Mouse (Mus musculus) heart, embryonic 11.5 days (tissue): Measurements from ENCODE around the gene Map3k6. TPM values are rescaled to one million over a fixed set of nuclear protein-coding genes. Genes with fewer than 3 reads are reported as not detected.

Experiments used
- ATAC-seq: fragments of 200-750 bp; cut with Nextera tagmentation; replicated peaks from 2 replicates; pipeline ENCODE4 v1.8.0; 2017; ENCODE audit warnings: moderate library complexity; ENCODE audit not compliant: insufficient number of reproducible peaks, low FRiP score, low TSS enrichment
- H3K27ac ChIP-seq: fragments of 300-500 bp; sonication (generic); 2 replicates; pipeline ENCODE4 v1.5.1; 2014; ENCODE audit warnings: mild to moderate bottlenecking, low read depth, low read length
- H3K27me3 ChIP-seq: fragments of 300-500 bp; sonication (generic); 2 replicates; pipeline ENCODE4 v1.6.1; 2014; ENCODE audit warnings: mild to moderate bottlenecking, low read length, mixed read lengths; ENCODE audit not compliant: control insufficient read depth, insufficient read depth
- H3K36me3 ChIP-seq: fragments of 300-500 bp; sonication (generic); 2 replicates; pipeline ENCODE4 v1.6.1; 2014; ENCODE audit warnings: mild to moderate bottlenecking, low read length, moderate library complexity, mixed read lengths; ENCODE audit not compliant: control insufficient read depth, insufficient read depth
- H3K4me1 ChIP-seq: fragments of 300-500 bp; sonication (generic); 2 replicates; pipeline ENCODE4 v1.6.1; 2014; ENCODE audit warnings: low read length; ENCODE audit not compliant: control insufficient read depth, insufficient read depth
- H3K4me2 ChIP-seq: fragments of 300-500 bp; sonication (generic); 2 replicates; pipeline ENCODE4 v1.6.1; 2014; ENCODE audit warnings: mild to moderate bottlenecking, moderate library complexity
- H3K4me3 ChIP-seq: fragments of 300-500 bp; sonication (generic); 2 replicates; pipeline ENCODE4 v1.5.1; 2014; ENCODE audit warnings: low read depth, low read length
- H3K9ac ChIP-seq: fragments of 300-500 bp; sonication (generic); 2 replicates; pipeline ENCODE4 v1.6.1; 2014; ENCODE audit warnings: mild to moderate bottlenecking, low read depth, low read length, moderate library complexity
- H3K9me3 ChIP-seq: fragments of 300-500 bp; sonication (generic); replicated peaks from 2 replicates; pipeline ENCODE4 v1.6.1; 2016; ENCODE audit warnings: low read length; ENCODE audit not compliant: control insufficient read depth
- WGBS: fragments of 180-500 bp; shearing (Covaris S2); extraction: QIAGEN DNeasy Blood & Tissue Kit; methylation state at CpG from one replicate; pipeline ENCODE4 v1.1.7; 2014; ENCODE audit not compliant: insufficient replicate concordance; 5-methylcytosine and 5-hydroxymethylcytosine counted together
- polyA plus RNA-seq: library from polyadenylated mRNA; unstranded; fragments of >200 nt; fragmentation: Nextera tagmentation; extraction: Ambion mirVana; gene quantifications from 2 replicates; pipeline ENCODE4 v1.2.1, GENCODE M21; 2014

The Map3k6 gene
- polyA plus RNA-seq, 1 experiment from 2014 or later: 1.7 TPM

GRCm38 (mm10) chr4:133240934-133241908 is 603 bp downstream of the Map3k6 start:
- peaks cover 12% of the 10 kb centered on the region for H3K4me1 ChIP-seq
- peak overlapping the region; percentile 66 for H3K27ac ChIP-seq
- H3K4me2 ChIP-seq: peak overlapping the region; percentile 98
- no peaks in the 10 kb centered on the region for H3K9me3 ChIP-seq
- H3K4me3 ChIP-seq: peak overlapping the region; percentile 62
- no peaks in the 10 kb centered on the region for H3K36me3 ChIP-seq
- peak overlapping the region; percentile 74 for H3K9ac ChIP-seq
- peaks cover 35% of the 10 kb centered on the region for H3K27me3 ChIP-seq
- peak; percentile 85 for ATAC-seq
- under 1% methylated on average over 78 of the region's 78 CpGs for WGBS

GRCm38 (mm10) chr4:133241910-133242309 is 1.3 kb downstream of the Map3k6 start:
- H3K27ac ChIP-seq: no peak overlapping the region
- H3K9ac ChIP-seq: 0 out of 2 replicates have a peak overlapping the region, but pooled peaks have one; percentile 74
- peak overlapping the region; percentile 98 for H3K4me2 ChIP-seq
- H3K4me1 ChIP-seq: peaks cover 14% of the 10 kb centered on the region
- 15% methylated on average over 11 of the region's 11 CpGs for WGBS
- H3K36me3 ChIP-seq: no peaks in the 10 kb centered on the region
- peak overlapping the region; percentile 62 for H3K4me3 ChIP-seq
- ATAC-seq: no peak
- no peaks in the 10 kb centered on the region for H3K9me3 ChIP-seq
- H3K27me3 ChIP-seq: peaks cover 41% of the 10 kb centered on the region

GRCm38 (mm10) chr4:133242710-133243109 is 2.1 kb downstream of the Map3k6 start:
- Histone ChIP-seq H3K4me1 (peaks cover 18% of the 10 kb centered on the region), H3K4me3 (no peak overlapping the region), H3K9ac (no peak overlapping the region), H3K27ac (no peak overlapping the region), H3K36me3 (no peaks in the 10 kb centered on the region), H3K9me3 (no peaks in the 10 kb centered on the region), H3K4me2 (no peak overlapping the region), H3K27me3 (peaks cover 49% of the 10 kb centered on the region)
- WGBS: 65% methylated on average over 9 of the region's 9 CpGs
- no peak for ATAC-seq

- WGBS: 37% methylated on average over 13 of the region's 13 CpGs
- H3K4me2 ChIP-seq: no peak overlapping the region
- ATAC-seq: no peak
- H3K4me1 ChIP-seq: peaks cover 18% of the 10 kb centered on the region
- H3K4me3 ChIP-seq: no peak overlapping the region
- no peak overlapping the region for H3K9ac ChIP-seq
- no peaks in the 10 kb centered on the region for H3K36me3 ChIP-seq
- H3K9me3 ChIP-seq: no peaks in the 10 kb centered on the region
- peaks cover 57% of the 10 kb centered on the region for H3K27me3 ChIP-seq
- no peak overlapping the region for H3K27ac ChIP-seq
These were observed 2.9 kb downstream of the Map3k6 start for GRCm38 (mm10) chr4:133243538-133243937.

GRCm38 (mm10) chr4:133244289-133244688 is 3.7 kb downstream of the Map3k6 start:
- WGBS: 66% methylated on average over 1 of the region's 1 CpGs
- Histone ChIP-seq H3K9ac (no peak overlapping the region), H3K27ac (no peak overlapping the region), H3K36me3 (no peaks in the 10 kb centered on the region), H3K27me3 (peaks cover 61% of the 10 kb centered on the region), H3K4me3 (no peak overlapping the region), H3K4me2 (no peak overlapping the region), H3K4me1 (peaks cover 18% of the 10 kb centered on the region), H3K9me3 (no peaks in the 10 kb centered on the region)
- no peak for ATAC-seq

- Histone ChIP-seq H3K9me3 (no peaks in the 10 kb centered on the region), H3K27ac (no peak overlapping the region), H3K4me2 (no peak overlapping the region), H3K36me3 (no peaks in the 10 kb centered on the region), H3K4me3 (no peak overlapping the region), H3K4me1 (peaks cover 22% of the 10 kb centered on the region), H3K9ac (no peak overlapping the region), H3K27me3 (peaks cover 86% of the 10 kb centered on the region)
- WGBS: 23% methylated on average over 15 of the region's 15 CpGs
- ATAC-seq: no peak
These were observed 6.5 kb downstream of the Map3k6 start for GRCm38 (mm10) chr4:133247072-133247471.

- no peaks in the 10 kb centered on the region for H3K36me3 ChIP-seq
- no peak overlapping the region for H3K9ac ChIP-seq
- no peak overlapping the region for H3K4me2 ChIP-seq
- H3K4me3 ChIP-seq: no peak overlapping the region
- no peaks in the 10 kb centered on the region for H3K9me3 ChIP-seq
- ATAC-seq: no peak; the same call in 1 of the 2 replicates
- 56% methylated on average over 13 of the region's 13 CpGs for WGBS
- peaks cover 22% of the 10 kb centered on the region for H3K4me1 ChIP-seq
- peaks cover 85% of the 10 kb centered on the region for H3K27me3 ChIP-seq
- no peak overlapping the region for H3K27ac ChIP-seq
These were observed 7.3 kb downstream of the Map3k6 start for GRCm38 (mm10) chr4:133247806-133248449.

- Histone ChIP-seq H3K27me3 (peaks cover 82% of the 10 kb centered on the region), H3K9me3 (no peaks in the 10 kb centered on the region), H3K36me3 (no peaks in the 10 kb centered on the region), H3K4me1 (peaks cover 18% of the 10 kb centered on the region), H3K4me3 (peak overlapping the region; percentile 39), H3K4me2 (peak overlapping the region; percentile 69), H3K9ac (no peak overlapping the region), H3K27ac (no peak overlapping the region)
- ATAC-seq: no peak
- 3% methylated on average over 22 of the region's 22 CpGs for WGBS
These were observed 10.0 kb downstream of the Map3k6 start for GRCm38 (mm10) chr4:133250609-133251008.
